Mouse (Mus musculus): ENCODE results near the gene Degs2.
"Not testable (repeated sequence)": the region's sequence is repeated elsewhere in the genome, so short reads cannot be mapped to it uniquely, and the experiment has no call there.

Gene Degs2

DNA sequence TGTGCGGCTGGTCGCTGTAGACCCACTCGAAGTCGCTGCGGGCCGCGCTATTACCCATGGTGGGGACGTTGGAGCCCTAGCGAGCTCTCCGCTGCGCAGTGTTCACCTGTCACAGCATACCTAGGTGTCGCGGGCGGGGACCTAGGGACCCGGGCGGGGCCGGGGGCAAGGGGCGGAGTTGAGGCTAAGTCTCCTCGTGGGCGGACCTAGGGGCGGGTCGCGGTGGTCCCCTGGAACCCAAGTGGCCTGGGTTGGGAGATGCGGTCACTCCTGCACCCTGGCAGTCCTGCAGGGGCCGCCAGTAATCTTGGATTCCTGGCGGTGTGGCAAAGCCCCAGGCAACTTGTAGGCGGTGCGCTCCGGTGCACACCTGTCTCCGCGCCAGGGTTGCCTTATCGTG lies at the start of gene Degs2:
TSS of gene Degs2 (minus strand) at position 131 of the 400 bp plus-strand sequence.
- peak; percentile 50 for DNase-seq (ENCODE audit: low spot score)

DNA sequence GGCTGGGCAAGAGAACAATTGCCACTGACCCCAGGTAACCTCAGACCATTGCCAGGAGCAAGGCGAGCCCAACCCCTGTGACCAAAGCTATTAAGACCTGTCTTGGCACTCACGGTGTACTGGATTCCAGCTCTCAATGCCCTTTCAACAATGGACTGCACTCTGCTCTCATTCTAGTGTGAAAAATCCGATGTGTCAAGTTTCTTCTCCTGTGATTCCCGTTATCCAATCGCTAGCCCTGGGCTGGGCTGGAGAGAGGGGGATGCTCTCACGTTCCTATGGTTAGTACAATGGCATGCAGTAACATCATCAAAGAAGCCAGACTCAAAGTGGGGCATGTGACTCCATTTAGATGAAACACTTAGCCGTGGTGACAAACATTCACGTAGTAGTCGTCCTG lies 49.7 kb upstream of the Degs2 start:
- DNase-seq (ENCODE audit: low spot score) = peak; percentile 37

DNA sequence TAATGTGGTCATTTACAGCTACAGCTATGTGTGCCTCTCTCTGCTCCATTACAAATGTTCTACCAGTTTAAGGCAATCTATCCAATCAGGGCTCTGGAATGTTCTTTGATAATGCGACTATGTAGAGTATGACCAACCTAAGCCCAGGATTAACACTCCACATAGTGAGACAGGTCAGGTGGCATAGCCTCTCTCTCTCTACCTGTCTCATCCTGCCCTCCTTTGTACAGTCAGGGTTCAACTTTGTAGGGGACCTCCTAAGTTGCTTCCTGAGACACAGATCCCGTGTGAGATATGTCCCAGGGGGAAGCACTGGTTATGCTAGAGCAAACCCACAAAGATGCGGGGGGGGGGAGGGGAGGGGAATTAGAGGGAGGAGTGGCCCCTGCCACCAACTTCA lies 48.1 kb upstream of the Degs2 start:
- no peak for DNase-seq (ENCODE audit: low spot score)

DNA sequence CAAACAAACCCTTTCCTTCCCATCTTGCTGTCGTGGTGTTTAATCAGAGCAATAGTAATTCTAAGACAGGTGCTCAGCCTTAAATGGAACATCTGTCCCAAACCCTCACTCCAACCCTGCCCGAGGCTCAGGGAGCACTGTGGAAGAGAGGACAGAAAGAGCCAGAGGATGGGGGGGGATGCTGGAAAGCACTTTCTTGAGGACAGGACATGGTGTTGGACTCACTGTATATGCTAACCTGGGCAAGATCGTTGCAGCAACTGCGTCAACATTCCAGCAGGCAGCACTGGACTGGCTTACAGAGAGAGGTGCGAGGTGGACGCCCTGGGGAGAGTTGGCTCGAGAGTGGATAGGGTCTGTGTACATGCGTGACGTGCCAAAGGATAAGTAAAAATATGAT lies 47.3 kb upstream of the Degs2 start:
- no peak for DNase-seq (ENCODE audit: low spot score)

DNA sequence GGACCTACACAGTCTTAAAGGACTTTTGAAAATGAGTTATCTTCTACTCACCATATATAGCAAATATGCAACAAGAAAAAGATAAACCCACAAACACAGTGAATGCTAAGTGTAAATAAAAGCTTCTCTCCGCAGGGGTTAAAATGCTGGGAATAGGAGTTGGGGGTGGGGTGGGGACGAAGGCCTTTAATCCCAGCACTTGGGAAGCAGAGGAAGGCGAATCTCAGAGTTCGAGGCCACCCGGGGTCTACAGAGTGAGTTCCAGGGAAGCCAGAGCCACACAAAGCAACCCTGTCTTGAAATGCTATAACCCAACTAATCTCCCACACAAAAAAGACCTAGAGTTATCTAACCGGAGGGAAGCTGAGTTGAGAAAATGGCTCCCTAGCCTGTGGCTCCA lies 46.9 kb upstream of the Degs2 start:
- DNase-seq (ENCODE audit: low spot score) = no peak

DNA sequence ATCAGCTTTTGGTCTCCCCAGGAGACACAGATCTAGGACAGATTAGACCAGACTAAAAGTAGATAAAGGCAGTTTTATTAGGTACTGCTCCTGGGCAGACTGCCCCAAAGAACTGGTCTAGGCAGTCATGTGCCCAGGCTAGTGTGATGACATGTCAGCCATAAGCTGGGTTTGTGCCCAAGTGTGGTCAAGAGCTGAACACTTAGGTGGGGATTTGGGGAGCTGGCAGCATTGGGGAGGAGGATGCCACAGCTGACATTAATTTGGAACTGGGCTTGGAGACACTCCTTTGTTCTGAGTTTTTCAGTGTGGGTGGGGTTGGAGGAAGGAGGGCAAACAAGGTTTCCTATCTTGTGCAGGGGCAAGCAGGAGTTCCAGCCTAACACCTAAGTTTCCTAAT lies 43.9 kb upstream of the Degs2 start:
- DNase-seq (ENCODE audit: low spot score) = no peak

GRCm38 (mm10) chr12:108742241-108742640 lies 40.1 kb upstream of the Degs2 start:
- DNase-seq (ENCODE audit: low spot score) = no peak

- DNase-seq (ENCODE audit: low spot score) = no peak
Measured at GRCm38 (mm10) chr12:108741472-108741871, 39.4 kb upstream of the Degs2 start.

- no peak for DNase-seq (ENCODE audit: low spot score)
Measured at GRCm38 (mm10) chr12:108738745-108739144, 36.6 kb upstream of the Degs2 start.

GRCm38 (mm10) chr12:108737838-108738237 lies 35.7 kb upstream of the Degs2 start:
- DNase-seq (ENCODE audit: low spot score) = no peak

DNA sequence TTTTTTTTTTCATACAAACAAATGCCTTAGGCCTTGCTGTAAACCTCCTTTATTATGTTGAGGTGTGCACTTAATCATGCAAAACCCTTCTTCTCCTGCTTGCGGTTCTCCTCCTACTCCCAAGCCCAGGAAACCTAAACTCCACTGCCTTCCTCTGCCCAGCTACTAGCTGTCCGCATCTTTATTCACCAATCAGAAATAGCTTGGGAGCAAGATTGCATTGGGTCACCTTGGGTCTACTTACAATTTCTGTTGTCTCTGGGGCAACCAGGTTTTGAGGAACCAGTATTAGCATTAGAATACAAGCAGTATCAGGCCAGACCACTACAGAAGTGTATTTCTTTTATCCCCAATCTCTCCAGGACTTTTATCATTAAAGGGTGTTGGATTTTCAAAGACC lies 32.3 kb upstream of the Degs2 start:
- DNase-seq (ENCODE audit: low spot score) = no peak

GRCm38 (mm10) chr12:108723841-108724240 lies 21.7 kb upstream of the Degs2 start:
- no peak for DNase-seq (ENCODE audit: low spot score)

- no peak for DNase-seq (ENCODE audit: low spot score)
Measured at GRCm38 (mm10) chr12:108722464-108722863, 20.3 kb upstream of the Degs2 start.

DNA sequence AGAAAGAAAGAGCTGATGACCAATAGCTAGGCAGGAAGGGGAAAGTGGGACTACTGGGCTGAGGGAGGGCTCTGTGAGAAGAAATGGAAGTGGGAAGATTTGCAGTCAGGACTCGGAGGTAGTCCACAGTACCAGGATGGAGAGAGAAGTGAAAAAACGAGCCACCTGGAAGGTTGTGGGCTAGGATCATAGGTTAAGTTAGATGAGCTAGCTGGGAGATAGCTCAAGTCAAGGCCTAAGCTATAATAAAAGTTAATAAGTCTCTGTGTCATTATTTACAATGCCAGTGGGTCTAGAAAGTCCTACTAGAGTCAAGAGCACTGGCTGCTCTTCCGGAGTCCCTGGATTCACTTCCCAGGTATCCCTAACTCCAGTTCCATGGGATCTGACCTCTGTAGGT lies 16.4 kb upstream of the Degs2 start:
- DNase-seq (ENCODE audit: low spot score) = no peak

- DNase-seq (ENCODE audit: low spot score) = no peak
Measured at GRCm38 (mm10) chr12:108715854-108716253, 13.7 kb upstream of the Degs2 start.

DNA sequence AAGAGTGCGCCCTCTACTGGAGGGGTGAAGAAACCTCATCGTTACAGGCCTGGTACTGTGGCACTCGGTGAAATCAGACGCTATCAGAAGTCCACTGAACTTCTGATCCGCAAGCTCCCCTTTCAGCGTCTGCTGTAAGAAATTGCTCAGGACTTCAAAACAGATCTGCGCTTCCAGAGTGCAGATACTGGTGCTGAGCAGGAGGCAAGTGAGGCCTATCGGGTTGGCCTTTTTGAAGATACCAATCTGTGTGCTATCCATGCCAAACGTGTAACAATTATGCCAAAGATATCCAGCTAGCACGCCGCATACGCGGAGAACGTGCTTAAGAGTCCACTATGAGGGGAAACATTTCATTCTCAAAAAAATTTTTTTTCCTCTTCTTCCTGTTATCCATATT lies 11.9 kb upstream of the Degs2 start:
- not testable (repeated sequence) for DNase-seq (ENCODE audit: low spot score)

GRCm38 (mm10) chr12:108712481-108712880 lies 10.4 kb upstream of the Degs2 start:
- DNase-seq (ENCODE audit: low spot score) = no peak

GRCm38 (mm10) chr12:108710861-108711615 lies 8.9 kb upstream of the Degs2 start:
- DNase-seq (ENCODE audit: low spot score) = peak; percentile 84

GRCm38 (mm10) chr12:108709964-108710765 lies 8.1 kb upstream of the Degs2 start:
- no peak for DNase-seq (ENCODE audit: low spot score)

DNA sequence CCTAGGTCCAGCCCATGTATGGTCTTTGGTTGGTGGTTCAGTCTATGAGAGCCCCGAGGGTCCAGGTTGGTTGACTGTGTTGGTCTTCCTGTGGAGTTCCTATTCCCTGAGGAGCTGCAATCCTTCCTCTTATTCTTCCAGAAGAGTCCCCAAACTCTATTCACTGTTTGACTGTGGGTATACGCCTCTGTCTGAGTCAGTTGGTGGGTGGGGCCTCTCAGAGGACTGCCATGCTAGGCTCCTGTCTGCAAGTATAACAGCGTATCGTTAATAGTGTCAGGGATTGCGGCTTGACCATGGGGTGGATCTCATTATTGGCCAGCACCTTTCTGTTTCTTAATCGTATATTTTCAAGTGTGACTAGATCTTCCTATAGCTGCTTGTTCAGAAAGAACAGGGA lies 7.3 kb upstream of the Degs2 start:
- no peak for DNase-seq (ENCODE audit: low spot score)

GRCm38 (mm10) chr12:108706129-108706528 lies 4.0 kb upstream of the Degs2 start:
- DNase-seq (ENCODE audit: low spot score) = no peak

- DNase-seq (ENCODE audit: low spot score) = no peak
Measured at GRCm38 (mm10) chr12:108705486-108705885, 3.4 kb upstream of the Degs2 start.

GRCm38 (mm10) chr12:108701221-108701620 lies 894 bp downstream of the Degs2 start:
- no peak for DNase-seq (ENCODE audit: low spot score)

Data from lung, postnatal 25 days (tissue).